In the genomic region with DNA sequence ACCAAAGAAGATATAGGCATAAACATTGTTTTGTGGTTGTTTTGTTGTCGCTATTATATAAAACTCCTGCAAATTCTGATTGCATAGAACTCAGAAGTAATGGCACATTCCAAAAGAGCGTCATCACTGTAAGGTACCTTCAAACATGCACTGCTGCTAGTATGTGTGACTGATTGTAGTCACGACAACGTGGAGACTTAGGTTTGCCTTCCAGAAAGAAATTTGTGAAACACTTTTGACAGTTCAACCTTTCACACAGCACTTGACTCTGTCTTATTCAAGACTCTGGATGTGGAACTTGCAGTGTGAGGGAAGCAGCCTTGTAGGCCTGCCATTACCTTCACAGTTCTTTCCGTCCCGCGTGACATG, we compare ENCODE assay signal across 27 mouse cellular contexts.
DNase-seq lines count a peak whose midpoint lies in the region; ATAC-seq and TF ChIP-seq lines count a peak whose summit lies in the region.
"Had no signal": no experiment of that assay in that cellular context is flagged by ENCODE, and none has a peak within 500 bp of the region (broad histone marks: within the 10 kb centered on the region; RNA-seq: fewer than 3 reads in every experiment).

No protein-coding gene starts in this region.

- peak; percentile 26 for ATAC-seq in Patski
- no peak for ATAC-seq in forebrain, embryonic 12.5 days (ENCODE audit: low FRiP score)
- ATAC-seq: CD4-positive, CD25-positive, alpha-beta regulatory T cell, adult 4 months; forebrain, embryonic 14.5 days; forebrain, postnatal 0 days; hindbrain, embryonic 16.5 days; intestine, embryonic 15.5 days had no signal

- POLR2A ChIA-PET in Patski (lab: Charles Lee), result no interaction called here

- no peaks in the 10 kb centered on the region for H3K4me1 ChIP-seq in forebrain, embryonic 12.5 days
- H3K4me1 ChIP-seq: embryonic facial prominence, embryonic 13.5 days; heart, embryonic 12.5 days; heart, embryonic 15.5 days; hindbrain, embryonic 10.5 days; hindbrain, embryonic 13.5 days; intestine, embryonic 15.5 days had no signal

- H3K9ac ChIP-seq in forebrain, embryonic 12.5 days, result no peak overlapping the region
- H3K9ac ChIP-seq: embryonic facial prominence, embryonic 13.5 days; forebrain, postnatal 0 days; heart, embryonic 12.5 days; heart, embryonic 15.5 days; hindbrain, embryonic 13.5 days; intestine, embryonic 15.5 days had no signal

- H3K27me3 ChIP-seq in Patski, result no peaks in the 10 kb centered on the region
- H3K27me3 ChIP-seq in forebrain, embryonic 12.5 days, result no peaks in the 10 kb centered on the region
- H3K27me3 ChIP-seq: embryonic facial prominence, embryonic 13.5 days; heart, embryonic 12.5 days; heart, embryonic 15.5 days; hindbrain, embryonic 13.5 days; intestine, embryonic 15.5 days had no signal

- H3K4me3 ChIP-seq in forebrain, embryonic 12.5 days (replicated peaks), result no peak overlapping the region
- H3K4me3 ChIP-seq: embryonic facial prominence, embryonic 10.5 days; embryonic facial prominence, embryonic 13.5 days; forebrain, embryonic 10.5 days; heart, embryonic 12.5 days; heart, embryonic 15.5 days; hindbrain, embryonic 10.5 days; hindbrain, embryonic 13.5 days; intestine, embryonic 15.5 days had no signal

- peak; percentile 84 for DNase-seq in heart, adult 11 months
- DNase-seq in heart, adult 18-20 months, result no peak
- DNase-seq in 3T3-L1 (ENCODE audit: low read depth, low spot score), result peak; percentile 62
- DNase-seq in Patski (ENCODE audit: low read depth, low spot score), result no peak
- no peak for DNase-seq in cerebellum, adult 8-10 months
- DNase-seq: adrenal gland, adult 2 months; adrenal gland, postnatal 14 days; cerebellum, adult 11 months; cerebellum, adult 2 months; cerebellum, postnatal 10 days; cerebellum, postnatal 36 days; forebrain, postnatal 0 days; gastrocnemius, postnatal 36 days; heart, postnatal 10 days; kidney, adult 11 months had no signal

- no peaks in the 10 kb centered on the region for H3K36me3 ChIP-seq in forebrain, embryonic 12.5 days (replicated peaks)
- H3K36me3 ChIP-seq: intestine, embryonic 15.5 days had no signal

- CTCF ChIA-PET in Patski (lab: Charles Lee), result no interaction called here

- H3K9me3 ChIP-seq in forebrain, embryonic 12.5 days, result no peaks in the 10 kb centered on the region
- H3K9me3 ChIP-seq: embryonic facial prominence, embryonic 10.5 days; embryonic facial prominence, embryonic 13.5 days; forebrain, embryonic 10.5 days; heart, embryonic 12.5 days; heart, embryonic 15.5 days; hindbrain, embryonic 10.5 days; hindbrain, embryonic 13.5 days; intestine, embryonic 15.5 days had no signal

- H3K27ac ChIP-seq in forebrain, embryonic 12.5 days, result no peak overlapping the region
- H3K27ac ChIP-seq: embryonic facial prominence, embryonic 10.5 days; embryonic facial prominence, embryonic 13.5 days; forebrain, embryonic 10.5 days; heart, embryonic 15.5 days; hindbrain, embryonic 10.5 days; hindbrain, embryonic 13.5 days; intestine, embryonic 15.5 days had no signal

- no peak for TF ChIP-seq CTCF in Patski (IDR thresholded peaks at IDR 0.05)

- in situ Hi-C loops in Patski (cut with MboI; ENCODE audit: low pct_unique_long_range_greater_than_20kb), result no loop called here

- no peak overlapping the region for H3K4me2 ChIP-seq in forebrain, embryonic 12.5 days
- H3K4me2 ChIP-seq: embryonic facial prominence, embryonic 13.5 days; heart, embryonic 12.5 days; heart, embryonic 15.5 days; hindbrain, embryonic 13.5 days; intestine, embryonic 15.5 days had no signal

- 94% methylated on average over 7 of the region's 7 CpGs for WGBS in forebrain, embryonic 12.5 days

Comparison
In these comparisons a context has a peak if more than half of its experiments do, and no peak if none do; other contexts are left out.
1. DNase-seq: peak in heart, adult 11 months (single experiment) and 3T3-L1 (single experiment); none in heart, adult 18-20 months (0 of 2), Patski (single experiment) and cerebellum, adult 8-10 months (single experiment).